Mouse (Mus musculus) testis, postnatal 10 days (tissue): ENCODE data around the gene Cntnap2.

Source experiments
- DNase-seq: peaks from one replicate; pipeline ENCODE4 v3.0.0; 2021; ENCODE audit warnings: low spot score

Gene Cntnap2

DNA sequence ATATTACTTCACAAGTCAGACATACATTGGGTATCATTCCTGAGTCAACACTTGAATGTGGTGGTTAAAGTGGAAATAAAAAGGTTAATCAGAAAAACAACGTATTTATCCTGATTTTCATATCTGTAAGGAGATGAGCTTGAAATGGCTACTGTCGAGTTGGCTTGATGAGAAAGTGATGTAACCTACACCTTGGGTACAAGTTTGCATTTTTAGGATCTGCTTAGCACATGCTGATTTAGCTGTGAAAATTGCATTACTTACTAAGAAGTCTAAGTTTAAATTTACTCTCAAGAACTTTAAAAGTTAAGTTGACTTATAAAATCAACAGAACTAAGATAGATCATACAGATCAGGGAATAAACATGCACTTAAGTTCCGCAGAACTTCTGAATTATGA is 879.1 kb downstream of the Cntnap2 start:
- no peak for DNase-seq

DNA sequence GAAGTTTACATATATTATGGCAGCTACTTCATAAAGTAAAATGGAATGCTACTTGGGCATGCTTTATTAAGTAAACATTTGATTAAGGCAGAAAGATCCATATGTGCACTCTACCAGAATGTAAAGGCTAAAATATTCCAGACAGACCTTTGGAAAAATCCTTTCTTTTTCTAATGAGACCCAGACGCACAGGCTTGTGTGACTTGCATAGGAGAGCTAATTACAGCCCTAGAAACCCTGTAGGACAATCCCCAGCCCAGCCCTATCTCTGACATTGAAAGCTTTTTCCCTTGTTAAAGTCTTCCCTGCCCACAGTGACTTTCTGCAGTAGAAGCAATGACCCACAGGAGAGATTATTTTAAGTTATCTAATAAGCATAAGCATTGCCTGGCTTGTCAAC is 879.6 kb downstream of the Cntnap2 start:
- no peak for DNase-seq

DNA sequence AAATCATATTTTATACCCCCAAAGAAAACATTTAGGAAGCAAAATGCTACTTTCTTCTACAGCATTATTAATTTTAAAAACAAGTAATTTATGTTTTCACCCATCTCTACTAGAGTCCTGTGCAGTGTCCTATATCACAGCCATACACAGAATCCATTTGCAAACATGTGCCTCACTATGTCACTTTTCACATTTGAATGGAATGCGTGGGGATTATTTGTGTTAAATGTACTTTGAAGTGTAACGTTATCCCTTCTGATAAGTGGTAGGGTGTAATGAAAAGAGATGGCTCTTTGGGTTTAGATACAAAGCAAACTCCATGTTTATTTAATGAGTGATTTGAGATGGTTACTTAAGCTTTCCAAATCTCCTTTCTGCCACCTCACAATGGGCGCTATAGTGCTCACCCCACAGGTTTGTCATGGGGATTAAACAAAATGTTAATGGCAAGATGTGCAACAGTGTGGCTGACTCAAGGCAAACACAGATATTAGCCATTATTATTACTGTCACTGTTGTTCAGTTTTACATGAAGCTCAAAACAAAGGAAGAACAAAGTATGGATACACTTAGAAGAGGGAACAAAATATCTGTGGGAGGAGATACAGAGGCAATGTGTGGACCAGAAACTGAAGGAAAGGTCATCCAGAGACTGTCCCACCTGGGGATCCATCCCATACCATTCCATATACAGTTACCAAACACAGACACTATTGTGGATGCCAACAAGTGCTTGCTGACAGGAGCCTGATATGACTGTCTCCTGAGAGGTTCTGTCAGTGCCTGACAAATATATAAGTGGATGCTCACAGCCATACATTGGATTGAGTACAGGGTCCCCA is 886.2 kb downstream of the Cntnap2 start:
- no peak for DNase-seq

DNA sequence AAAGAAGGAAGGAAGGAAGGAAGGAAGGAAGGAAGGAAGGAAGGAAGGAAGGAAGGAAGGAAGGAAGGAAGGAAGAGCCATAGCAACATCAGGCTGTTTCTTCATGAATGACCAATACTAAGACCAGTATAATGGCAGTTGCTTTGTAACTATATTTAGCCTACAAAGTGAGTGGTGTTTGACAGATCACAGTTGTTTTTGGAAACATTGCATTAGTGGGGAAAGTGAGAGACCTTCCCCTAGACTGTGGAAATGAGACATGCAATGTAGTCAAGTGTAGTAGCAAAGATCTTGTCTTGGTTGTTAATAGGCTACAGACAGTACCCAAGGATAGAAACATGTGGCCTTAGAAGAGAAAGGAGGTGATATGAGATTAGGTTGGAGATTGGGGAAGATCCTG is 895.6 kb downstream of the Cntnap2 start:
- no peak for DNase-seq

DNA sequence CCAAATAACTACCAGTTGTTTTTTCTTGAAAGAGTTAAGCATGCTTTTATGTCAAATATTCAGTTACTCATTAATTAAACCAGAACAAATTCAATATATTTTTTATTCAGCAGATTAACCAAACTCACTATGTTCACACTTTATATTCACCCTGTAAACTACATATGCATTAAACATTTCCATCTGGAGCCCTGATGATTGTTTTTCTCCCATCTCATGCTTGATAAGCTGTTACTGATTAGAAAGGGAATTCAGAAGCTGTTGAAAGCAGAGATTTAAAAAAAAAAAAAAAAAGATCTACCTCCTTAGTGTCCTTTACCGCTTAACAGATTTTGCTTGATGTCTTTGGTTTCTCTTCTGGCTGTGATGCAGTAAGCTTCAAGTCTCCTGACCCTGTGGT is 905.3 kb downstream of the Cntnap2 start:
- no peak for DNase-seq

DNA sequence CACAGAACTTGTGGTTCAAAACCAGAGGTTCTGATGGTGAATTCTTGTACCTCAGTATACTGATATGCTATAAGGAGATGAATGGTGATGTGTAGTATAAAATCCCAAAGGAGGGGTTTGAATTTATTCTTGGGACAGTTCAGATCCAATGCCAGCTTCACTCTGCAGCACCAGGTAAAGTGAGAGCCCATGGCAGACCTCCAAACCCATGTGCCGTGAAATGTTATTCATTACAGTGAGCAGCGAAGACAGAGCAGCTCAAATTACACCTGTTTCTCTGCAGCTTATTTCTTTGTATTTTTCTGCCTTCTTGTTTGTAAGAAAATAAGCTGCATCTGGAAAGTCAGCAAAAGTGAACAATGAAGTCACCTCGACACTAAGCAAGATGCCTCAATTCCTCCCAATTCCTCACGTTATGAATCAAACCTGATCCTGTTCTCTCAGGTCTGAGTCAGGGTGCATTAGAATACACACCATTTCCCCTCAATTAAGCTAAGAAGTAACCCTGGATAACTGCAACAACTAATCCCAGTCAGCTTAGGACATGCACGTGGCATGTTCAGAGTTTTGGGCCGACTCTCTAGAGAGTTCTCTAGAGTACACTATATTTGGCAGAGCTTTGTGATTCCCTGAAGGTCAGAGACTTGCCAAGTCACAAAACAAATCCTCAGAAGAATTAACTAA is 915.5 kb downstream of the Cntnap2 start:
- DNase-seq, result no peak

DNA sequence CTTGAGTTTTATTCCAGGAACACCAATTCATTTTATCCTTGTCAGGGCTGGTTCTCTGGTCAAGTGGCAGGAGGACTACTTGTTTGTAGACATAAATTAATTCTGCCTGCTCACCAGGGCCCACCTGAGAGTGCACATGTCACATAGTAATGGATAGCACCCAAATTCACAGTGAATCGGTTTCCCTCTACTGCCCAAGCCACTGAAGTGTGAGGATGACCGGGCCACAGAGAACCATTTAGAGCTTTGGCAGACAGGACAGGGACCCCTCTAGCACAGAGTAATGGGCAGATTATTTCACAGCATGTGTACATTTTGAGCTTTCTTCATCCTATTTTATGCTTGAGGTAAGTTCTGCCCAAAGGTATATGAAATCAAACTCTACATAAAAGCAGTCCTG is 920.0 kb downstream of the Cntnap2 start:
- no peak for DNase-seq

DNA sequence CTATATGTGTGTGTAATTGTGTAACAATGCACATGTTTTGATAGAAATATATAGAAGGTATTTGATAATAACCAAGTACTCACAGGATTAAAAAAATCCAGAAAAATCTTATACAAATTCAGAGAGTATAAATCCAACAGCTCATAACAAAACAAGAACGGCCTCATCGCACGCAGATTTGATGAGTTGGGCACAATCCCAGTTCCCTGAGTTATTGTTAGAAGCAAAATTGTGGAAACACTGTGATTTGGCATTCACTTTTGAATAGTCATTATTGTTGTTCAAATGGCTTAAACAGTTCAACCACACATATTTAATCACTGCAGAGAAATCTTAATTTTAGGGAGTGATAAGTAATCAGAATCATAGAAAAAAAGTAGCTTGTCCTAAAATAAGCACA is 928.9 kb downstream of the Cntnap2 start:
- DNase-seq, result no peak

DNA sequence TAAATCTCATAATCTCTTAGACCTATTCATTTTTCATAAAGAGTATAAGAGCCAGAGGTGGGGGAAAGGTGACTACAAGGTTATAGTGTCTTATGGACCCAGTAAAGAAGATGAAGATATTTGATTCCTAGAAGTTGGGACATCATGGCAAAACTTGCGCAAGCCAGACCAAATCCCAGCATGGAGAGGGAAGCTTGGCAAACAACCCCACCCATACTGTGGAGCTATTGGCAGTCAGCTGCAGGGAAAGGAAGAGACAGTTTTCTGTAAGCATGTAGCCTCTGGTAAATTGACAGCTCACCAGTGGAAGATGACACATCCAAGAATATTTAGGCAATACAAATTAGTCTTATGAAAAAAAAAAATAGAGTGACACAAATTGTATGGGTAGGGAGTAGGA is 931.9 kb downstream of the Cntnap2 start:
- DNase-seq, result no peak

DNA sequence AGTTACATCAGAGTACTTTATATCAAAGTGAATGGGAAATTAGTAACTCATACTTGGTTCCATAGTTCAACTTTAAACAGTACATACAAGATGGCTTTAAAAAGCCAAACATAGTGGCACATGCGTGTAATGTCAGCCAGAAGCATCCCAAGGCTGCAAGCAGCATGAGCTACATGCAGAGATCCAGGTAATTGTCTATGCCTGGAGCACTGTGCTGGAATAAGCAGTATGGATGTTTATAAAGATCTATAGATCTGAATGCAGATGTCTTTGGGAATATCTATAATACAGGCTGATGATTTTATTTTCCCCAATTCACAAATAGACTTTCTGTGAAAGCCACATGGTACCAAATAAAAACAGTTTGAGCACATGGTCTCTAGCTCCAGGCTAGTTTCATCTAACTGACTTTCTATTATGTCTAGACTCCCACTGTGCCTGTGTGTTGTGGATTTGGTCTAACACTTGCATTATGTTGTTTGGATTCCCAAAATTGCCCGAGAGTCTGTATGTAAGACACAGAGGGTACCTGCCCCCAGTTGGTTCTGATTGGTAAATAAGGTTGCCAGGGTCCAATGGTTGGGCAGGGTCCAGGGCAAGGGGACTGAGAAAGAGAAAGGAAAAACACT is 963.5 kb downstream of the Cntnap2 start:
- no peak for DNase-seq

DNA sequence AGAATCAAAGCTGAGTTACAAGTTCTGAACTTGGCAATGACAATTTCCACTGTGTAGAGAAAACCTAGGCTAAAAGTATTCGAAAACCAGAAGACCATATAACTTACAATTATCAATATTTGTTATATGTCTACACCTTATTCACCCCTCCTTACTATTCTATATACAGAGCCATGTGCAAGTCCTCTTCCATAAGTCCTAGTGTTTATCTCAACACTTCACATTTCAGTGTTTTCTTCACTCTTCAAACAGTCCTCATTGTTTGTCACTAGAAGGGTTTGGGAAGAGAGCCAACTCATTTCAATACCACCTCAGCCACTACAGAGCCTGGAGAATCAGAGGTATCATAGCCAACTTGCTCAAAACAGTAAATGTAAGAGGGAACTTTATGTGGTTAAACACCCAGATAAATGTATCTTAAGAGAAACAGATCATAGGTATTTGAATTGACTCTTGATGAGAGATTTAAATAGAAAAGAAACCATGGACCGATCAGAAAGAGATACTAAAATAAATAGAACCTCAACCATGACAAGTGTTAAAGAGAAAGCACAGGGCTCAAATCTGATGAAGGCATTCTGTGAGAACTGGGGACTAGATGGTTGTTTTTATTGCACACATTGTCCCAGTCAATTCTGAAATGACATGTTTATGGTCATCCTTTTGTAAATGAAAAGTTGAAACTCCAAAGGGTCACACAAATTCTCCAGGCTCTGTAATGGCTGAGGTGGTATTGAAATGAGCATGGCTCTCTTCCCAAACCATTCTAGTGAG is 972.9 kb downstream of the Cntnap2 start:
- no peak for DNase-seq

DNA sequence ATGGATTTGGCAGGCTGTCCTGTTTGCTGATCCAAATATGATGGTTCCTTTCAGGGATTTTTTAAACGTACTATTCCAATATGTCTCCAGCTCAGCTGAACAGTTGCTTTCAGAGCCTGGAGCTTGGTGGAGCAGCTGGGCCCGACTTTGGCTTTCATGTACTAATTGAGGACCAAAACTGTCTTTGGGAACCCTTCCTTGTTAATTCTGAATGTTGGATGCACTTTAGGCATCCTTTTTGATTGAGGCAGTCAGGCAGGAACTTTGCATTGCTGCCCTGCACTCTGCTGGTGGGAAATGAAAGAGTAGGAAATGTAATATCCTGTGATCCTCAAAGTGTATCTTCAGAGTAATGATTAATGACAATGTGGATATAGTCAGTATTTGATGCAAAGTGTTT is 974.0 kb downstream of the Cntnap2 start:
- no peak for DNase-seq

DNA sequence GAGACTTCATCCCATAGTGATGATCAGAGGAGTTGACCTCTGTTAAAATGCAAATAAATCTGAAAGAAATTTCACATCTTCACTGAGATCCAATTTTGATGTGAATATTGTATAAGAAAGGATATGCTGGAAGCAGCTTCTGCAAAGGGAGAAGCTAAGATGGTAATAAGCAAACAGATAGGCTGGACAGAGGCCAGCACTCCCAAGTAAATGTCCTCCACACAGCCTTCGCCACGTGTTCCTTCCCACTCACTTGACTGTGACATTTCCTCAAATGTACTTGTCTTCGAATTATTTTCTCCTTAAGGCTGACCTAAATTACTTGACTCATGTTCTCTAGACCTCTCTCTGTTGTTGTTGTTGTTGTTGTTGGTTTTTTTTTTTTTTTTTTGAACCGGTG is 981.5 kb downstream of the Cntnap2 start:
- DNase-seq, result no peak

DNA sequence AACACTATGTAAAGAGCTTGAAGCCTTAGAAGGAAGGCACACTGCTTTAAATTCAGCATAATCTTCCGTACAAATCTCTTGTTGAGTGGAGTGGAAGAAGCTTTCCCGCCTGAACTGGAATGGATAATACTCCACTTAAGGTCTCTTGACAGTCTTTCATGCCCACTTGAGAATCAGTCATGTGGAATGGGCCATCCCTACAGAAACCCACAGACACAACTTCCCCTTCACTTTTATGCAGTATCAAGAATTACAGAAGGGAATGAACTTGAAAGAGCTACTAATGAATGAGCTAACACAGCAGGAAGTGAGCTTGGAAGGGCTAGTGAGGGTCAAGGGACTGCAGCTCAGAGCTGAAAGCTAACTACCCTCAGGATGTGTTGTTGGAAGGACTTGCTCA is 1021.1 kb downstream of the Cntnap2 start:
- no peak for DNase-seq

DNA sequence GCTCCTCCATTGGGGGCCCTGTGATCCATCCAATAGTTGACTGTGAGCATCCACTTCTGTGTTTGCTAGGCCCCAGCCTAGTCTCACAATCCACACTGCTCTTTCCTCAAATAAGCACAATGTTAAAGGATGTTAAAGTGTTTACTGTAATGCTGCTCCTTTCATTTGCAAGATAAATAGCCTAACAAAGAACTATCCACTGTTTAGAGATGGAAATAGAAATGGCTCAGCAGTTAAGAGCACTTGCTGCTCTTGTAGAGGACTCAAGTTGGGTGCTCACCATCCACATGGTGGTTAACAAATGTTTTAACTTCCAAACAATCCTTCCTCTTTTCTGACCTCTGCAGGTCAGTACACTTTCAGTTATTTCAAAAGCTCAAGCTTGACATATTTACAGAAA is 1022.3 kb downstream of the Cntnap2 start:
- DNase-seq, result no peak

DNA sequence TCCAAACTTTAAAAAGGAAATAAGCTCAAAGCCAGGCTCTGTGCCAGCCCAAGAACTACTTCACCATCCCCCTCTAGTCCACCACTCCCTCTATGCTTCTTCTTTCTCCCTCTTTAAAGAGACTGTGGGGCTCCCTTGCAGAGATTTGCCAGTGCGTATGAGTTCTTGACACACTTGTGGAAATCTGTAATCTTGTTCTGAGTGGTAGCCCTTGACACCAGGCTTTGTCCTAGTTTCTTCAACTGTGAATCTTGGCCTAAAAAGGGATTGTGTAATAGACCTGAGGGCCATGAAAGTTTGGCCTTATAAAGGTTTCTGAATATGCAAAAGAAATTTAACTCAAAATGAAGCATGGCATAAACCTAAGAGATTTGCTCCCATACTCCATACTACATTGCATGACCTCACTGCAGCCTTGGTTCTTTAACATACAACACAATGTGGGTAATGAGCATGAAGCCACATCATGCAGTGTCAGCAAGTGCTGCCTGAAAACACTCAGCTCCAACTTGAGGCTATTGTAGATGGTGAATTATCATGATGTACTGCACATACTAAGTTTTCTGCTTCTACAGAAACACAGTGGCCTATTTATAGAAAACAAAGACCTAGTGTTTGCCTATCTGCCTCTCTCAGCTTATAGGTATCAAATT is 1084.2 kb downstream of the Cntnap2 start:
- DNase-seq, result no peak

DNA sequence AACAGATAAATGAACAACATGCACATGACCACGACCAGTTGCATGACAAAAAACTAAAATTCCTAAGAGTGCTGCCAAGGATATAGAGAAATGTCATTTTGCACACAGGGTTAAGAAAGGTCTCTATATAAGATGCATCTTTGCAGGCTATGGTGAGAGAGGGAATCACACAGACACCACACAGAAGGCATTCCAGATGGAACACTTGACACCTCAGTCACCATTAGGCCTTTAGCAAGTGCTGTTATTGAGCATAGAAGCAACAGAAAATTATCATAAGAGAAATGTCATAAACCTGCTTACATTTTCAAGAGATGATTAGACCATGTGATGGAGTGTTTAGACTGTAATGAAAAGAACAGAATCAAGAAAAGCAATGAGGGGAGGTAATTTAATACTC is 1107.7 kb downstream of the Cntnap2 start:
- no peak for DNase-seq

DNA sequence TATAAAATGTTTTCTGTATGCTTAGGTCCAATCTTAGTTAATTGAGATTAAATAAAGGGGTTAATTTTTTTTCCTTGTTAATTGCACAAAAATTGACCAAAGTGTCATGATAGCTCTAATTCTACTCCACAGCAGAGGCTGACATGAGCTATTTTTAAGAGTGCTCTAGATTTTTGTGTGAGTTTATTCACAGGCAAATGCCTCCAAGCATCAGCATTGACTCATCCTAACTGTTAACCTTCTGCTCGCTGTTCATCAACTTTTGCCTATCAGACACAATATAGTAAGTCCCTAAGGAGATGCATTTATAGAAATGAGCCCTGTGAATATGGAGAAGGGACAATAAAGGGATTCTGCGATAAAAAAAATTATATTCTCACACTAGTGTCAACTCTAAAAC is 1138.1 kb downstream of the Cntnap2 start:
- DNase-seq, result no peak

DNA sequence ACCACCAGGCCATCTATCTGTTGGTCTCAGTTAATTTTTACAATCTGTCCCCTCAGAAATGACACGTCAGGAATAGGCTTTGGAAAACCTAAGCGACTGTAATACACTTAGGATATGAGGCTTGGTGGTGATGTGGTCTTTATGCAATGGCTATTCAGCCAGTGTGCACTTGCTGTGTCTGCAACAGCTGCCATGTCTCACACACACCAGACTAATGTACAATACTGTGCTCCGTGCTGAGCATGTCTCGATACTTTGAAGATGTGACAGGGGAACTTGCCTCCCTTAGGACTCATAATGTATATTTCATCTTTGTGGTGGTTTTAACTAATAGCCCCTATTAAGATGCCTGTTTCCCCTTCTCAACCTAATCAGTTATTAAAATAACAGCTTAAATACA is 1142.7 kb downstream of the Cntnap2 start:
- no peak for DNase-seq

DNA sequence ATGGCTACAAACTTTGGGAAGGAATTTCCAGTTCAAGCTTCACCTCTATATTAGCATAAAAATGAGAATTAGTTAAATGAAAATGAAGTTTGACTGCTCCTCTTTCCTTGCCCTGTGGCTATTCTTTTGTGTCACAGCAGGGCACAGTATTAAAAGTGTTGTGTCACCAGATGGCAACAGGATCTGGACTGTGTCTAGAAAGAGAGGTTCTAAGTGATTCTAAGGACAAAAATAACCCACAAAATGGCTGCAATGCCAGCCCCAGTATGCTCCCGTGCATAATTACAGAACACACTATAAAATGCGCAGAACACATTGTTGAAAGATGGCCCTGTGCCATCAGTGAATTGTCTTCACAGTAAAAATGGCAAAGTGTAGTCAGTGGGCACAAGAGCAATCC is 1146.4 kb downstream of the Cntnap2 start:
- no peak for DNase-seq

DNA sequence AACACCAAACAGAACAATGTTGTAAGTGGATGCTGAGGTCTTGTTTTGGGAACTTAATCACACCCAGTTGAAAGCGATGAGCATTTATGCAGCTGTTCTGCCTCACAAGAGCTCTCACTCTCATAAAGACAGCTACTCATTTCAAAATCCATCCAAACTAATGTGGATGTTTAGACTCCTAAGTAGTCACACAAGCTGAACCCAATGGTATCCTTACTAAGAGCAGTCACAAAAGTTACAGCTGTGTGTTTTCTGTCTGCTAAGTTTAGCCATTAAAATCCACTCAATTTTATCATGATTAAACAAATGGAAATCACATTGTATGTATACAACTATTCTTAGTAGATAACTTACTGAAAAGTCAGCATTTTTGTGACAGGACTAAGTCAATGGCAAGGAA is 1173.7 kb downstream of the Cntnap2 start:
- no peak for DNase-seq

DNA sequence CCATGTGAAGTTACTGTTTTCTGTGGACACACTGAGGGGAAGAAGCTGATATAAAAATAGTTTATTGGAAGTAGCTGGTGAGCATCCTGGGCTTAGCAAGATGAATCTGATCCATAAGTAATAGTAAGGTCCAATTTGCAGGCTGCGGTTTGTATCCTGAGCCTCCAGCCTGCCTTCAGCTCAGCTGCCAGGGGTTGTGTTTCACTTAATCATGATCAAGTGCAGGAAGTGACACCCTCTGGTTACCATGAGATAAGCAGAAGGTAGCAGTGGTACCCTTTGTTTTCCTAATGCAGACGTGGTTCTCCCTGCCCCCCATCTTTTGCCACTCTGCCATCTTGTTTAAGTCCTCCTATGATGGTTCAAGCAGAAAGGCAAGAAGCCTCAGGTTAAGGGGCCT is 1181.2 kb downstream of the Cntnap2 start:
- DNase-seq, result no peak
